Mouse (Mus musculus) C2C12 (cell line): Measurements from ENCODE around the gene Cux1.

ENCODE experiments used
- CTCF ChIP-seq: IDR thresholded peaks from one replicate; pipeline ENCODE4 v1.5.1; 2011; ENCODE audit not compliant: control insufficient read depth, insufficient read depth, insufficient read length
- MYOG ChIP-seq: IDR thresholded peaks from one replicate; pipeline ENCODE4 v1.6.1; 2011; ENCODE audit not compliant: control insufficient read depth, insufficient read length; ENCODE audit errors: extremely low read depth

- TF ChIP-seq CTCF (no peak), MYOG (no peak)
These were observed 27.0 kb downstream of the Cux1 start for GRCm38 (mm10) chr5:136540055-136540838.
